Mouse (Mus musculus) regulatory T cell (primary cell): ENCODE results near the gene Mrgbp.

Experiments
- in situ Hi-C: fragments of 300-600 bp; cut with MboI, MseI; formaldehyde crosslinking; loops from one replicate; pipeline ENCODE4 v1.15.1; 2025; ENCODE audit warnings: high pct_unique_total_duplicates

The Mrgbp gene

GRCm38 (mm10) chr2:180589123-180589831 is 8.2 kb downstream of the Mrgbp start, which contains the start of gene Ogfr:
Gene Ogfr (plus strand): TSS chr2:180589245.
- in situ Hi-C loops: no loop called here

- in situ Hi-C loops: no loop called here
Observed at GRCm38 (mm10) chr2:180597490-180597889, 16.4 kb downstream of the Mrgbp start, which contains the start of gene Col9a3. Gene Col9a3 (plus strand): TSS chr2:180597790.

GRCm38 (mm10) chr2:180598157-180598705 is 17.1 kb downstream of the Mrgbp start:
- in situ Hi-C loops: no loop called here

GRCm38 (mm10) chr2:180600569-180601021 is 19.5 kb downstream of the Mrgbp start:
- in situ Hi-C loops: no loop called here

GRCm38 (mm10) chr2:180604781-180605180 is 23.7 kb downstream of the Mrgbp start:
- in situ Hi-C loops: no loop called here

GRCm38 (mm10) chr2:180610283-180610682 is 29.2 kb downstream of the Mrgbp start:
- in situ Hi-C loops: no loop called here

GRCm38 (mm10) chr2:180611882-180612281 is 30.8 kb downstream of the Mrgbp start:
- in situ Hi-C loops: no loop called here
